Mouse (Mus musculus) stomach, postnatal 0 days (tissue): ENCODE measurements around the gene Safb. TPM values are rescaled to one million over a fixed set of nuclear protein-coding genes. Genes with fewer than 3 reads are reported as not detected.
A peak's percentile ranks its signal among the peaks of the same experiment; 100 is the strongest.

Experiments used
- ATAC-seq: fragments of 200-750 bp; cut with Nextera tagmentation; 2 replicates; pipeline ENCODE4 v1.8.0; 2017; ENCODE audit not compliant: low FRiP score, low TSS enrichment
- DNase-seq: peaks from one replicate; pipeline ENCODE4 v3.0.0-alpha.2; 2016; ENCODE audit warnings: low spot score
- H3K27ac ChIP-seq: fragments of 300-500 bp; sonication (generic); replicated peaks from 2 replicates; pipeline ENCODE4 v1.5.1; 2014; ENCODE audit warnings: mild to moderate bottlenecking, control low read depth
- H3K27me3 ChIP-seq: fragments of 300-500 bp; sonication (generic); 2 replicates; pipeline ENCODE4 v1.6.1; 2014; ENCODE audit warnings: low read length; ENCODE audit not compliant: control insufficient read depth, insufficient read depth
- H3K36me3 ChIP-seq: fragments of 300-500 bp; sonication (generic); 2 replicates; pipeline ENCODE4 v1.6.1; 2014; ENCODE audit warnings: low read length, mixed read lengths; ENCODE audit not compliant: control insufficient read depth, insufficient read depth
- H3K4me1 ChIP-seq: fragments of 300-500 bp; sonication (generic); replicated peaks from 2 replicates; pipeline ENCODE4 v1.6.1; 2014; ENCODE audit warnings: antibody characterized with exemption; ENCODE audit not compliant: control insufficient read depth, insufficient read depth
- H3K4me2 ChIP-seq: fragments of 300-500 bp; sonication (generic); replicated peaks from 2 replicates; pipeline ENCODE4 v1.6.1; 2014; ENCODE audit warnings: low read depth, mild to moderate bottlenecking, control low read depth, moderate library complexity
- H3K4me3 ChIP-seq: fragments of 300-500 bp; sonication (generic); 2 replicates; pipeline ENCODE4 v1.5.1; 2014; ENCODE audit warnings: low read depth, low read length, control low read depth
- H3K9ac ChIP-seq: fragments of 300-500 bp; sonication (generic); 2 replicates; pipeline ENCODE4 v1.6.1; 2014; ENCODE audit warnings: mild to moderate bottlenecking, low read length, control low read depth, mixed read lengths
- H3K9me3 ChIP-seq: fragments of 300-500 bp; sonication (generic); 2 replicates; pipeline ENCODE4 v1.6.1; 2016; ENCODE audit warnings: low read length; ENCODE audit not compliant: control insufficient read depth
- CTCF ChIP-seq: IDR thresholded peaks from 2 replicates; pipeline ENCODE4 v1.5.1; 2016; ENCODE audit warnings: antibody characterized with exemption, low read depth, mild to moderate bottlenecking, moderate library complexity
- EP300 ChIP-seq: optimal IDR thresholded peaks from 2 replicates; pipeline ENCODE3; 2016; ENCODE audit warnings: antibody characterized with exemption
- WGBS: fragments of 180-500 bp; shearing (Covaris S2); extraction: QIAGEN DNeasy Blood & Tissue Kit; methylation state at CpG from one replicate; pipeline ENCODE4 v1.1.7; 2014; 5-methylcytosine and 5-hydroxymethylcytosine counted together
- polyA plus RNA-seq: library from polyadenylated mRNA; unstranded; fragments of >200 nt; fragmentation: Nextera tagmentation; extraction: Ambion mirVana; gene quantifications from 2 replicates; pipeline ENCODE4 v1.2.1, GENCODE M21; 2015

Gene Safb
- polyA plus RNA-seq, 1 experiment from 2014 or later, result 34.7 TPM

GRCm38 (mm10) chr17:56593527-56594271 is 9.1 kb downstream of the Safb start:
- Histone ChIP-seq H3K36me3 (peaks cover 59% of the 10 kb centered on the region), H3K4me2 (no peak overlapping the region), H3K27ac (no peak overlapping the region), H3K27me3 (no peaks in the 10 kb centered on the region), H3K9me3 (no peaks in the 10 kb centered on the region), H3K4me1 (no peaks in the 10 kb centered on the region), H3K9ac (no peak overlapping the region), H3K4me3 (no peak overlapping the region)
- DNase-seq (no peak), ATAC-seq (peak; percentile 62)
- no peak for TF ChIP-seq CTCF
- TF ChIP-seq EP300, result no peak
- 67% methylated on average over 8 of the region's 8 CpGs for WGBS

- Histone ChIP-seq H3K36me3 (peaks cover 59% of the 10 kb centered on the region), H3K27ac (no peak overlapping the region), H3K9ac (no peak overlapping the region), H3K4me1 (no peaks in the 10 kb centered on the region), H3K9me3 (no peaks in the 10 kb centered on the region), H3K4me2 (no peak overlapping the region), H3K4me3 (no peak overlapping the region), H3K27me3 (no peaks in the 10 kb centered on the region)
- no peak for TF ChIP-seq CTCF
- no peak for TF ChIP-seq EP300
- no peak for DNase-seq
- 94% methylated on average over 28 of the region's 28 CpGs for WGBS
- no peak for ATAC-seq
Observed at GRCm38 (mm10) chr17:56603186-56604069, 18.8 kb downstream of the Safb start.

GRCm38 (mm10) chr17:56604070-56604380 is 19.4 kb downstream of the Safb start:
- Histone ChIP-seq H3K4me3 (no peak overlapping the region), H3K4me2 (no peak overlapping the region), H3K27me3 (no peaks in the 10 kb centered on the region), H3K9ac (no peak overlapping the region), H3K4me1 (no peaks in the 10 kb centered on the region), H3K36me3 (peaks cover 59% of the 10 kb centered on the region), H3K27ac (no peak overlapping the region), H3K9me3 (no peaks in the 10 kb centered on the region)
- TF ChIP-seq EP300, result no peak
- TF ChIP-seq CTCF, result no peak
- no peak for DNase-seq
- ATAC-seq, result no peak
- 84% methylated on average over 9 of the region's 9 CpGs for WGBS

- ATAC-seq, result no peak
- Histone ChIP-seq H3K27ac (no peak overlapping the region), H3K9me3 (no peaks in the 10 kb centered on the region), H3K4me3 (no peak overlapping the region), H3K4me1 (no peaks in the 10 kb centered on the region), H3K27me3 (no peaks in the 10 kb centered on the region), H3K9ac (no peak overlapping the region), H3K36me3 (peaks cover 57% of the 10 kb centered on the region), H3K4me2 (no peak overlapping the region)
- 84% methylated on average over 3 of the region's 3 CpGs for WGBS
- DNase-seq, result no peak
- TF ChIP-seq EP300 (no peak), CTCF (no peak)
Observed at GRCm38 (mm10) chr17:56604422-56604821, 19.8 kb downstream of the Safb start.

- Histone ChIP-seq H3K4me3 (no peak overlapping the region), H3K27ac (no peak overlapping the region), H3K9ac (no peak overlapping the region), H3K27me3 (no peaks in the 10 kb centered on the region), H3K36me3 (peaks cover 47% of the 10 kb centered on the region), H3K4me1 (peaks cover 4% of the 10 kb centered on the region; the same call in 1 of the 2 replicates), H3K9me3 (no peaks in the 10 kb centered on the region), H3K4me2 (no peak overlapping the region)
- ATAC-seq, result no peak
- WGBS, result 88% methylated on average over 9 of the region's 9 CpGs
- TF ChIP-seq EP300 (no peak), CTCF (no peak)
- no peak for DNase-seq
Observed at GRCm38 (mm10) chr17:56605431-56605830, 20.8 kb downstream of the Safb start.

GRCm38 (mm10) chr17:56607521-56608062 is 23.0 kb downstream of the Safb start:
- H3K4me1 ChIP-seq, result peaks cover 4% of the 10 kb centered on the region; the same call in 1 of the 2 replicates
- WGBS, result 76% methylated on average over 3 of the region's 3 CpGs
- H3K9ac ChIP-seq, result no peak overlapping the region
- H3K4me2 ChIP-seq, result no peak overlapping the region
- ATAC-seq (no peak), DNase-seq (no peak)
- no peaks in the 10 kb centered on the region for H3K9me3 ChIP-seq
- TF ChIP-seq EP300 (no peak), CTCF (no peak)
- no peak overlapping the region for H3K27ac ChIP-seq
- no peak overlapping the region for H3K4me3 ChIP-seq
- no peaks in the 10 kb centered on the region for H3K27me3 ChIP-seq
- H3K36me3 ChIP-seq, result peaks cover 32% of the 10 kb centered on the region
